Mouse (Mus musculus) Muller cell, postnatal 12 days (primary cell): Measurements from ENCODE around the gene Dcp1b.

Source experiments
- DNase-seq: peaks from one replicate; pipeline ENCODE4 v3.0.0-alpha.2; 2015; ENCODE audit errors: inconsistent ontology term

The Dcp1b gene

DNA sequence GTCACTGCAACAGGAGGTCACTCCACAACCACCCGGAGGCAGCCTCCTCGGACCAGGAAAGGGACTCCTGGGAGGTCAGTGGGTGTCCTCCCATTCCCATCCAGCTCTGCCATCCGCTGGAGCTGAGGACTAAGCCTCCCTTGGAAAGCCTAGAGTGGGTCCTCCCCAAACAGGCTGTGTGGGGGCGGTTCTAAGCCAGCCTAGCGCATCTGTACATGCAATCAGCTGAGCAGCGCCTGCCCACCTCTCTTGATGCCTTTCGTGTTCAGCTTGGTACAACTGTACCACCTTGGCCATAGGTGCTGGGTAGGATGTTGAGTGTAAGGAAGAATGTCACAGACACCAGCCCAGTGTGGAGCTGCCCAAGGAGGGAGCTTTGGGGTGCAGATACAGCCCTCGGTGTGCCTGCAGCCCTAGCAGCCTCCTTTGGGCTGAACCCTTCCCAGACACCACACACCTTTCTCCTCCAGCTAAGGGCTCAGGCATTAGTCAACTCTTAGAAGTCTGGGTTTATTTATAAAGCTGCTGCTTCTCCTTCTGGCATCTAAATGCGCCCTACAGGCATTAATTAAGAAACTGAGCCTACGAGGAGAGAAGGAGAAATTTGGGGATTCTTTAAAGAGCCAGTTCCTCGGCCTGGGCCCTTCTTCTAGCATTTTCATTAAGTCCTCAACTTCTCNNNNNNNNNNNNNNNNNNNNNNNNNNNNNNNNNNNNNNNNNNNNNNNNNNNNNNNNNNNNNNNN lies 54.0 kb downstream of the Dcp1b start:
- no peak for DNase-seq

DNA sequence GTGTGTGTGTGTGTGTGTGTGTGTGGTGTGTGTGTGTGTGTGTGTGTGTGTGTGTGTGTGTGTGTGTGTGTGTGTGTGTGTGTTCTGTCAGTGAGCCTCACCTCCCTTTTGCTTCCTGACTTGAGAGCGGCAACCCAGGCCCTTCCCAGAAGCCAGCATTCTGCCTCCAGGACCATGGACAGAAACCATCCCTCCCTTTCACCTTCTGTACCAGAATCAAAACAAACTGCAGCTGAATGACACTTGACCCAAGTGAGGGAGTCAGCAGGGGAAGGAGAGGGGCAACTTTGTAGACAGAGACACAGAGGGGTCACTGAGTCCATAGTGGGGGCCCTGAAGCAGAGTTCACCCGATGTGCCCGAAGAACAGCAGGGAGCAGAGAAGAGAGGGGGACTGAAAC lies 58.0 kb downstream of the Dcp1b start:
- DNase-seq: no peak

DNA sequence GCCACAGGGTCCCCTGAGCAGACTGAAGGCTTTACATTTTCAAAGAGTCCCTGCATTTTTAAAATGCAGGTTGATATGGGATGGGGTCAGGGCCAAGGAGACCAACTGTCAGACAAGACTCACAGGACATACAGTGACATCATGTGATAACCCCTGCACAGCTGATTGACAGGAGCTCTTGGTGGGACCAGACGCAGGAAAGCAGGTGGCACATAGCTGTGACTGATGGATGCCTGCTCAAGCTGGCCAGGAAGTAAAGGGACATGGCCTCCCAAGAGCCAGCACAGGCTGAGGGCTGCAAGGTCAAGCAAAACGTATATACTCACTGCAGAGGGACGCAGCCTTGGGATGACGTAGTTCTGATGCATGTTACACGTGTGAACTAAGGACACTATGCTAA lies 60.4 kb downstream of the Dcp1b start:
- no peak for DNase-seq

DNA sequence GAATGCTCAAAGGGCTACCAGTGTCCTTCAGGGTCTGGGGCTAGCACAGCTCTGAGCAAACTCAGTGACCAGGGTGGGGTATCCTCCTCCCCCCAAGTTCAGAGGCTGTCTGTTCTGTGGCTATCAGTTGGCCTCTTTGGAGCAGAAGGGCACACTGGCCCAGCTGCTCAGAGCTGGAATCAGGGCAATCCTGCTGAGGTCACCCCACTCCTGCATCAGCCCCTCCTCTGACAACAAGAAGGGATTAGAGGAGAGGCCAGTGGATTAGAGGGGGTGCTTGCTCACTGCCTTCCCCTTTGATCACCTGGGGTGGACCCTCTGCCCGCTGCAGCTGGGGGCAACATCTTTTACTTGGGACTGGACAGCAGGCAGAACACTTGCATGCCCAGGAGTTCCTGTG lies 61.2 kb downstream of the Dcp1b start, which contains the start of gene Cacna2d4:
Gene Cacna2d4 (plus strand): TSS at position 286 of the 400 bp plus-strand sequence.
- DNase-seq: no peak

DNA sequence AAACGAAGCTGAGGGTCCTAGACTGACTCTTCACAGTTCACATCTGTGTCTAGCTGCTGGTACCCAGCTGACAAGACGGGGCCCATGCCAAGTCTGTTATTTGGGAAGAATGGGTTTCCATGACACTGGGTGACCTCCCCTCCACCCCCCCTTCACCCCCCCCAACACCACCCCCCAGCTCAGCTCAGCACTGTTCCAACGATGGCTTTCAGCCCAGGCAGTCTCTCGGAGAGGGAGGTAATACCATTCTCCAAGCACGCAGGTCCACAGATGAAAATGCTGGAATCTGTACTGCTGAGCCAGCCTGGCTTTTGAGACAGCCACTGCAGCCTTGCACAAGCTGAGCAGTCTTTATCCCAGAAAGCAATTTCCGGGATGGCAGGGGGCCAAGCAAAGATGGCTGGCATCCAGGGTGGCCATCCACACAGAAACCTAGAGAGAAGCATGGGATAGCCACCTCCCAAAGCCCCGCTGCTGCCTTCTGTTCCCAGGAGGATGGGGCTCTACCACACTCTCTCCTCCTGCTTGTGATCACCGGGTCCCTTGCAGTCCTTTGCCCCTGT lies 62.5 kb downstream of the Dcp1b start:
- peak; percentile 86 for DNase-seq

DNA sequence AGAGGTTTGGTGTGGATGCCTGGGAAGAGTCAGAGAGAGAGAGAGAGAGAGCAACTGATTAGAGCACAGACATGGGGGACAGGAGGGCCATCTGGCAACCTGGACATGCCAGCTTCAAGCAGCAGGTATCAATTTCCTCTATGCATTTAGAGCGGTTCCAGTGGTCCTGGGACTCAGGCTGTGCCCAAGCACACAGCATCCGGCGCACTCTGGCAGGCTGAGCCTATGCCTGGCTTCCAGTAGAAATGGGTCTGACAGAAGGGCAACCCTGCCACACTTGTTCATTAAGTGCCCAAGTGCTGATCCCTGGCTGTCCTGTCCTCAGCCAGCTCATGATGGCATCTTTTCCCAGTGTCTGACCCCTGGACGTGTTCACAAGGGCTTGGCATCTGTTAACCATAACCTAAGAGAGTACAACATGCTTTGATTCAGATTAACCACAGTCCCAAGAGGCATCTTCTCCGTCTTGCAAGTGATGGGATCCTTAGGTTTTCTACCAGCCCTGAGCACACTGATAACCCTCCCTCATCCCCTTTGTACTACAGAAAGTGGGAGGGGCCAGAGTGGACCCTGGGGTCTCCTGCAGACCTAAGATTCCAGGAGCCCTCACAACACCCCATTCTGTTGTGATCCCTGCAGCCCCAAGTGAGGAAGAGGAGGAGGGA lies 64.4 kb downstream of the Dcp1b start:
- no peak for DNase-seq

DNA sequence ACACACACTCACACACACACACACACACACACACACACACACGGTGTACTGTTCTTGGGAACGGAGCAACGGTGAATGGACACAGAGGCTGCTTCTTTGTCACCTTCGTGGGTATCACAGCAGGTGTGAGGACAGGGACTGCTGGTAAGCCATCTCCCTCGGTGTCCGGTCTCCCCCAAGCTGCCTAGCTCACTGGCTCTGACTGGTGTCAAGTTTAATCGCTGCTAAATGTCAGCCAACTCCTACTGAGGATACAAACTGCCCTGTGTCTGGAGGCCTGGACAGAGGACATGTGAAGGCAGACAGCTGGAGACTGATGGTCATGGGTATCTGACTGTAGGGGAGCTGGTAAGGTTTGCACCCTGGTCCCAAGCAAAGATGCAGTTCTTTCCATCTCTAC lies 65.2 kb downstream of the Dcp1b start:
- DNase-seq: no peak

DNA sequence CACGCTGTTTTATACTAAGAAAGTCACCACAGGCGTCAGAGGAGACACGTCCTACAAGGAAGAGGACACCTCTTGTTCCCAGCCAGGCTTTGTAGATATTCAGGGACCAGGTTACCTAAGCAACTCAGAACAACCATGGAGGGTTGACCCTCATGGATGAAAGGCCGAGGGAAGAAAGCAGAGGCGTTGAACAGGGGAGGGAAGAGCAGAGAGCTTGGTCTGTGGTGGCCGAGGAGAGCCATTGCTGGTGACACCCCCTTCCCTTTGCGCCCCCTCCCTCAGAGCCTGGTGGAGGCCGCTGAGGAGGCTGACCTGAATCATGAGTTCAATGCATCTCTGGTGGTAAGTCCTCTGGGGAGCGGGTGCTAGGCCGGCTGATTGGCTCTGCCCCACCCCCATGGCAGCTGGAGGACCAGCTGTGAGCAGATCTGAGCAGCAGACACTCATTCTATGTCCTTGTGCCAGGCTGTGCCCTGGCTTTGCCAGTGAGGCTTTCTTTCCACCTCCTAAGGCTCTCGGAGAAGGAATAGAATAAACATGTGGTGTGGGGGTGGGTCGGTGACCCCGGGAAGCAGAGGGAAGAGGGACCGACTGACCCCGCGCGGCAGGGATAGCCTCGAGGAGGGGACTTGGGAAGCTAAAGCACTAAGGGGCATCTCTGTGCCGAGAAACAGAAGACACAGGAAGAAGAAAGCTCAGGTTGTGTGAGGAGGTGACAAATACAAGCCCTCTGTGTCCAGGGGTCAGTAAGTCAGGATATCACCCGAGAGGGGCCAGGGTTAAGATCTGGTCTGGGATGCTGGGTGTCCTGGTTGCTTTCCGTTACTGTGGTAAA lies 66.0 kb downstream of the Dcp1b start:
- DNase-seq: no peak

DNA sequence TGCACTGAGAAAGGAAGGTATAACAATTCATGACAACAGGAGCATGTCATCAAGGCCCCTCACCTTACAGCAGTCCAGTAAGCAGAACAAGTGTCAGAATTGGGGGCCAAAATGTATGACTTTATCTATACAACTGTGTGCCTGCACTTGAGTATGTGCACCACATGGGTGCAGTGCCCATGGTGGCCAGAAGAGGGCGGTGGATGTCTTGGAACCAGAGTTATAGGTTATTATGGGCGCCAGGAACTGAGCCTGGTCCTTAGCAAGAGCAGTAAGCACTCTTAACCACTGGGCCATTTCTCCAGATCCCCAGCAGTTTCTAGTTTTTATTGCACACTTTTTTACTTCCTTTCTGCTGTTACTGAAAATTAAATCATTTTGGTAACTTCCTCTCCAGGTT lies 71.0 kb downstream of the Dcp1b start:
- no peak for DNase-seq

DNA sequence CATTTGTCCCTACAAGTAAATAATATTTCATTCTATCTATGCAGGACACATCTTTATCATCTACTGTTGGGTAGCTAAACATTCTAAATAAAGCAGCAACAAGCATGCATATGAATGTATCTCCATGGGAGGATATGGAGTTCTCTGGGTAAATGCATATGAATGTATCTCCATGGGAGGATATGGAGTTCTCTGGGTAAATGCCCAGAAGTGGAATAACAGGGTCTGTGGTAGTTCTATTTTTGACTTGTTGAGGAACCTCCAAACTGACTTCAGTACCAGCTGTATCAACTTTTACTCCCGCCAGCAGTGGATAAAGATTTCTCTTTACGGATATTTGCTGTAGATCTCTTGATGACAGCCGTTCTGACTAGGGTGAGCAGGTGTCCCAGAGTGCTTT lies 73.5 kb downstream of the Dcp1b start:
- no peak for DNase-seq

DNA sequence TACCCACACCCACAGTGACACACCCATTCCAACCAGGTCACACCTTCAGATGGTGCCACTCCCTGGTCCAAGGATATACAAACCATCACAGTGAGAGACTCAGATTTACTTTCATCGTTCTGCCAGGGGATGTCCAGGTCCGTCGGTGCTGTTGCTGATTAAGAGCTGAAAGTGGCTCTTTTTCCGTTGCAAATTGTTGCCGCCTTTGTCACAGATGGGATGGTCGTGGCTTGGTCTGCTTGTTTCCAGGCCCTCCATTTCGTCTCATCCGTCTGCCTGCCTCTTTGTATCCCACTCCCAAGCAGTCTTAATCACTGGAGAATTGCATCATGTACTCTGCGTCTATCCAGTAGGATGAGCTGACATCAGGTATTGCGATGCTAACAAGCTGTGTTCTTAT lies 74.7 kb downstream of the Dcp1b start:
- no peak for DNase-seq

DNA sequence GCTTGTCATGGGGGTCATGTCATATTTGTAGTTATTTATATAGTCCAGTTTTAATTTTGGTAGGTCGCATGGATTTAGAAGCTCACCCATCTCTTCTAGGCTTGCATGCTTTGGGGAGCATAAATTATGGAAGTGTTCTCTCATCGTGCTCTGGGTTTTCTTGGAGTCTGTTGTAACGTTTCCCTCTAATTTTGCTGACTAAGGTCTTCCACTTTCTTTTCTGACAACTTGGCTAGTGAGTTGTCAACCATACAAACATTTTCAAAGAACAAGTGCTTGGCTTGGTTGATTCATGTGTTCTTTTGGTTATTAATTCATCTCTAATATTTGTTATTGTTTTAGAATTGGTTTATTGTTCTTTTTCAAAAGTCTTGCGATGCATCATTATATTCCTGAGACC lies 76.7 kb downstream of the Dcp1b start:
- DNase-seq: no peak
